Mouse (Mus musculus) heart, adult 2 months (tissue): Measurements from ENCODE around the gene Zfp986. TPM values are rescaled to one million over a fixed set of nuclear protein-coding genes. Genes with fewer than 3 reads are reported as not detected.
"Not testable (repeated sequence)": the region's sequence is repeated elsewhere in the genome, so short reads cannot be mapped to it uniquely, and the experiment has no call there.

ENCODE experiments used
- DNase-seq, 2 experiments: peaks; one replicate each; pipeline ENCODE4 v3.0.0; 2021
- H3K27ac ChIP-seq: fragments of 200-600 bp; 2 replicates; pipeline ENCODE4 v1.8.1; 2022
- H3K27me3 ChIP-seq: fragments of 200-500 bp; 2 replicates; pipeline ENCODE4 v1.6.1; 2012; ENCODE audit warnings: mild to moderate bottlenecking, low read length, inconsistent platforms, mixed read lengths; ENCODE audit not compliant: control insufficient read depth, insufficient read depth
- H3K36me3 ChIP-seq: fragments of 200-500 bp; 2 replicates; pipeline ENCODE4 v1.6.1; 2012; ENCODE audit warnings: low read length, inconsistent platforms; ENCODE audit not compliant: control insufficient read depth, insufficient read depth
- H3K4me1 ChIP-seq: fragments of 200-500 bp; 2 replicates; pipeline ENCODE4 v1.6.1; 2011; ENCODE audit warnings: low read length; ENCODE audit not compliant: control insufficient read depth, insufficient read depth
- H3K4me3 ChIP-seq: fragments of 200-600 bp; 2 replicates; pipeline ENCODE4 v1.8.1; 2022
- H3K79me2 ChIP-seq: fragments of 200-500 bp; replicated peaks from 2 replicates; pipeline ENCODE4 v1.6.1; 2012; ENCODE audit warnings: mild to moderate bottlenecking, inconsistent platforms, low read length, moderate library complexity, mixed read lengths; ENCODE audit not compliant: control insufficient read depth, insufficient read depth
- H3K9ac ChIP-seq: fragments of 200-500 bp; 2 replicates; pipeline ENCODE4 v1.6.1; 2012; ENCODE audit warnings: low read depth, mild to moderate bottlenecking, control low read depth, inconsistent platforms, low read length, mixed read lengths
- CTCF ChIP-seq: fragments of 200-600 bp; IDR thresholded peaks from 2 replicates; pipeline ENCODE4 v1.8.1; 2022; ENCODE audit warnings: antibody characterized with exemption, mild to moderate bottlenecking, moderate library complexity
- WGBS: fragments of 180-500 bp; shearing (Covaris S2); methylation state at CpG from one replicate; pipeline ENCODE4 v1.1.7; 2018; 5-methylcytosine and 5-hydroxymethylcytosine counted together
- intact Hi-C: fragments of 180-260 bp; cut with DNase I; formaldehyde crosslinking; loops from one replicate; pipeline ENCODE4 v1.15.1; 2025
- polyA plus RNA-seq: library from polyadenylated mRNA; depleted of rRNA; stranded (reverse); fragments of >200 nt; gene quantifications from 2 replicates; pipeline ENCODE4 v1.2.3, GENCODE M21; 2012; rRNA removed
- total RNA-seq, 2 experiments: library from RNA; stranded (reverse); gene quantifications; 2 replicates each; pipeline ENCODE4 v1.2.3; 2021

Zfp986 gene
- total and polyA plus RNA-seq, 3 experiments, result not detected

- H3K4me3 ChIP-seq, H3K79me2 ChIP-seq, DNase-seq, intact Hi-C loops, H3K27ac ChIP-seq, H3K36me3 ChIP-seq, H3K9ac ChIP-seq, H3K4me1 ChIP-seq, H3K27me3 ChIP-seq: not testable (repeated sequence)
- 58% methylated on average over 8 of the region's 9 CpGs for WGBS
- 0 out of 2 replicates have a peak, but pooled peaks have one; percentile 6 for TF ChIP-seq CTCF
Observed at GRCm38 (mm10) chr4:145851421-145851820, 17.2 kb upstream of the Zfp986 start.

GRCm38 (mm10) chr4:145863872-145864271 is 4.7 kb upstream of the Zfp986 start:
- H3K4me1 ChIP-seq, H3K79me2 ChIP-seq, H3K27me3 ChIP-seq, H3K4me3 ChIP-seq, H3K27ac ChIP-seq, H3K9ac ChIP-seq, intact Hi-C loops, DNase-seq, H3K36me3 ChIP-seq: not testable (repeated sequence)
- WGBS, result 67% methylated on average over 5 of the region's 8 CpGs

Other genes starting within 250 kb of the Zfp986 start
- gene Zfp980, start 198.1 kb upstream of the Zfp986 start, total RNA-seq, result under 1 TPM; 0.18 to 0.36 TPM
- gene Zfp980, start 198.1 kb upstream of the Zfp986 start, polyA plus RNA-seq, result not detected in 2 replicates
- gene Zfp987, start 228.5 kb downstream of the Zfp986 start, total RNA-seq, result not detected
- gene Zfp987, start 228.5 kb downstream of the Zfp986 start, polyA plus RNA-seq, result not detected in 2 replicates